Mouse (Mus musculus) ES-CJ7 (cell line): ENCODE data around the gene Atp5h.
A peak's percentile ranks its signal among the peaks of the same experiment; 100 is the strongest.

Experiments used
- DNase-seq: peaks from one replicate; pipeline ENCODE4 v3.0.0; 2011; ENCODE audit warnings: low read depth, low spot score

Gene Atp5h

GRCm38 (mm10) chr11:115419531-115420237 is at the start of gene Atp5h, which contains the start of gene Kctd2:
TSS of gene Atp5h (minus strand) at chr11:115419962.
TSS of gene Kctd2 (plus strand) at chr11:115420128.
- DNase-seq: peak; percentile 97

- no peak for DNase-seq
Measured at GRCm38 (mm10) chr11:115467217-115467618, 47.5 kb upstream of the Atp5h start.

GRCm38 (mm10) chr11:115464851-115465250 is 45.1 kb upstream of the Atp5h start:
- no peak for DNase-seq

GRCm38 (mm10) chr11:115463397-115463796 is 43.6 kb upstream of the Atp5h start:
- peak; percentile 81 for DNase-seq

GRCm38 (mm10) chr11:115462243-115462891 is 42.6 kb upstream of the Atp5h start, which contains the start of gene Slc16a5:
TSS of gene Slc16a5 (plus strand) at chr11:115462474.
- no peak for DNase-seq

- DNase-seq: no peak
Measured at GRCm38 (mm10) chr11:115461846-115462242, 42.1 kb upstream of the Atp5h start.

GRCm38 (mm10) chr11:115460976-115461375 is 41.2 kb upstream of the Atp5h start:
- DNase-seq: no peak

GRCm38 (mm10) chr11:115457405-115457804 is 37.6 kb upstream of the Atp5h start:
- DNase-seq: no peak

GRCm38 (mm10) chr11:115456182-115456581 is 36.4 kb upstream of the Atp5h start:
- no peak for DNase-seq

GRCm38 (mm10) chr11:115455619-115456018 is 35.9 kb upstream of the Atp5h start:
- peak; percentile 67 for DNase-seq

- DNase-seq: peak; percentile 58
Measured at GRCm38 (mm10) chr11:115454822-115455221, 35.1 kb upstream of the Atp5h start.

GRCm38 (mm10) chr11:115453306-115453705 is 33.5 kb upstream of the Atp5h start:
- DNase-seq: no peak

GRCm38 (mm10) chr11:115452281-115452860 is 32.6 kb upstream of the Atp5h start:
- no peak for DNase-seq

GRCm38 (mm10) chr11:115451781-115452241 is 32.0 kb upstream of the Atp5h start:
- DNase-seq: no peak

GRCm38 (mm10) chr11:115450176-115450575 is 30.4 kb upstream of the Atp5h start:
- DNase-seq: no peak

GRCm38 (mm10) chr11:115448998-115449397 is 29.2 kb upstream of the Atp5h start:
- DNase-seq: no peak

- DNase-seq: no peak
Measured at GRCm38 (mm10) chr11:115448075-115448474, 28.3 kb upstream of the Atp5h start.

- no peak for DNase-seq
Measured at GRCm38 (mm10) chr11:115447321-115447885, 27.6 kb upstream of the Atp5h start.

- no peak for DNase-seq
Measured at GRCm38 (mm10) chr11:115446906-115447305, 27.1 kb upstream of the Atp5h start.

- peak; percentile 67 for DNase-seq
Measured at GRCm38 (mm10) chr11:115441417-115441816, 21.7 kb upstream of the Atp5h start.

GRCm38 (mm10) chr11:115439906-115440595 is 20.3 kb upstream of the Atp5h start, which contains the start of gene Trim80:
TSS of gene Trim80 (plus strand) at chr11:115440545.
- peak; percentile 66 for DNase-seq
